Mouse (Mus musculus) stomach, postnatal 0 days (tissue): Measurements from ENCODE around the gene 4930432K21Rik. TPM values are rescaled to one million over a fixed set of nuclear protein-coding genes. Genes with fewer than 3 reads are reported as not detected.

Source experiments
- ATAC-seq: fragments of 200-750 bp; cut with Nextera tagmentation; 2 replicates; pipeline ENCODE4 v1.8.0; 2017; ENCODE audit not compliant: low FRiP score, low TSS enrichment
- DNase-seq: peaks from one replicate; pipeline ENCODE4 v3.0.0-alpha.2; 2016; ENCODE audit warnings: low spot score
- H3K27ac ChIP-seq: fragments of 300-500 bp; sonication (generic); replicated peaks from 2 replicates; pipeline ENCODE4 v1.5.1; 2014; ENCODE audit warnings: mild to moderate bottlenecking, control low read depth
- H3K27me3 ChIP-seq: fragments of 300-500 bp; sonication (generic); 2 replicates; pipeline ENCODE4 v1.6.1; 2014; ENCODE audit warnings: low read length; ENCODE audit not compliant: control insufficient read depth, insufficient read depth
- H3K36me3 ChIP-seq: fragments of 300-500 bp; sonication (generic); 2 replicates; pipeline ENCODE4 v1.6.1; 2014; ENCODE audit warnings: low read length, mixed read lengths; ENCODE audit not compliant: control insufficient read depth, insufficient read depth
- H3K4me1 ChIP-seq: fragments of 300-500 bp; sonication (generic); replicated peaks from 2 replicates; pipeline ENCODE4 v1.6.1; 2014; ENCODE audit warnings: antibody characterized with exemption; ENCODE audit not compliant: control insufficient read depth, insufficient read depth
- H3K4me2 ChIP-seq: fragments of 300-500 bp; sonication (generic); replicated peaks from 2 replicates; pipeline ENCODE4 v1.6.1; 2014; ENCODE audit warnings: low read depth, mild to moderate bottlenecking, control low read depth, moderate library complexity
- H3K4me3 ChIP-seq: fragments of 300-500 bp; sonication (generic); 2 replicates; pipeline ENCODE4 v1.5.1; 2014; ENCODE audit warnings: low read depth, low read length, control low read depth
- H3K9ac ChIP-seq: fragments of 300-500 bp; sonication (generic); 2 replicates; pipeline ENCODE4 v1.6.1; 2014; ENCODE audit warnings: mild to moderate bottlenecking, low read length, control low read depth, mixed read lengths
- H3K9me3 ChIP-seq: fragments of 300-500 bp; sonication (generic); 2 replicates; pipeline ENCODE4 v1.6.1; 2016; ENCODE audit warnings: low read length; ENCODE audit not compliant: control insufficient read depth
- CTCF ChIP-seq: IDR thresholded peaks from 2 replicates; pipeline ENCODE4 v1.5.1; 2016; ENCODE audit warnings: antibody characterized with exemption, low read depth, mild to moderate bottlenecking, moderate library complexity
- EP300 ChIP-seq: optimal IDR thresholded peaks from 2 replicates; pipeline ENCODE3; 2016; ENCODE audit warnings: antibody characterized with exemption
- WGBS: fragments of 180-500 bp; shearing (Covaris S2); extraction: QIAGEN DNeasy Blood & Tissue Kit; methylation state at CpG from one replicate; pipeline ENCODE4 v1.1.7; 2014; 5-methylcytosine and 5-hydroxymethylcytosine counted together
- polyA plus RNA-seq: library from polyadenylated mRNA; unstranded; fragments of >200 nt; fragmentation: Nextera tagmentation; extraction: Ambion mirVana; gene quantifications from 2 replicates; pipeline ENCODE4 v1.2.1, GENCODE M21; 2015

The 4930432K21Rik gene
- polyA plus RNA-seq, 1 experiment from 2014 or later, result 0.28 TPM

DNA sequence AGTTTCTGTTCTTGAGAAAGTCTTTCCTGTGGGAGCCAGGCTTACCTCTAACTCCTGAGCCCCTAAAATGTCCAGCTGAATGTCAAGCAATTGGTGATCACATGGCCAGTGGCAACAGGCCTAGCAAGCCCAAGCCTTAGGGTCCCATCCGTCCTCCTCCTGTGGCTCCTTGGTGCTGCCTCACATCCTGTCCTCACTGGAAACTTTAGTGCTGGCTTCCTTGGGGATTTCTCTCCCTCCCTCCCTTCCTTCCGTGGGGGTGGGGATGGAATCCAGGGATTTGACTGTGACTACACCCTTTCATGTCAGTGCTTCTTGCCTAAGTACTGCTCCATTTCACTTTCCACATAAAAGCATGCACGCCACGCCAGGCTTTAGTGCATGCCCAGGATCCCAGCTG lies 41.8 kb downstream of the 4930432K21Rik start:
- peaks cover 5% of the 10 kb centered on the region; the same call in 1 of the 2 replicates for H3K4me1 ChIP-seq
- ATAC-seq (no peak), DNase-seq (no peak)
- H3K9me3 ChIP-seq, result no peaks in the 10 kb centered on the region
- no peaks in the 10 kb centered on the region for H3K27me3 ChIP-seq
- no peak overlapping the region for H3K4me3 ChIP-seq
- H3K9ac ChIP-seq, result no peak overlapping the region
- TF ChIP-seq EP300 (no peak), CTCF (no peak)
- no peak overlapping the region; the same call in 1 of the 2 replicates for H3K27ac ChIP-seq
- H3K36me3 ChIP-seq, result no peaks in the 10 kb centered on the region
- WGBS, result 51% methylated on average over 4 of the region's 4 CpGs
- no peak overlapping the region for H3K4me2 ChIP-seq

DNA sequence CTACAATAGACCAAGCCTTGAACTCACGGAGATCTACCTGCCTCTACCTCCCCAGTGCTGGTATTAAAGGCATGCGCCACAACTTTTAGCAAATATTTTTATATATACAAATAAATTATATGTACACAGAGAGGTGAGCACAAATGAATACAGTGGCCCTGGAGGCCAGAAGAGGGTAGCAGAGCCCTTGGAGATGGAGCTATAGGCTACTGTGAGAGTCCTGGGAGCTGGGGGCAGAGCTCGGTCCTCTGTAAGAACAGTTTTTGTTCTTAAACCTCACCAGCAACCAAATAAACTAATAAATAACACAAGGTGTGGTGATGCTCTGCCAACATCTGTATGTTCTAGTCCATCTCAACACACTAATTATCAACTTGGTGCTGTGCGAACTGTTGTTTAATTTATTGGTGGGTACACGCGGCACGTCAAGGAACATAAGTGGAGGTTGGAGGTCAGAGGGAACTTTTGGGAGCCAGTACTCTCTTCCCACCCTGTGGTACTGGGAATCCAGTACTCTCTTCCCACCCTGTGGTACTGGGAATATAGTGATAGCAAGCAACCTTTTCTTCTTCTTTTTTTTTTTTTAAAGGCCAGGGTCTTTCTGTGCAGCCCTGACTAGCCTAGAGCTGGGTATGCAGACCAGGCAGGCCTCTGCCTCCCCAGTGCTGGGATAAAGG lies 42.5 kb downstream of the 4930432K21Rik start:
- Histone ChIP-seq H3K4me2 (no peak overlapping the region), H3K27ac (no peak overlapping the region; the same call in 1 of the 2 replicates), H3K4me3 (no peak overlapping the region), H3K36me3 (no peaks in the 10 kb centered on the region), H3K9ac (no peak overlapping the region), H3K9me3 (no peaks in the 10 kb centered on the region), H3K4me1 (peaks cover 5% of the 10 kb centered on the region; the same call in 1 of the 2 replicates), H3K27me3 (no peaks in the 10 kb centered on the region)
- peak; percentile 39 for TF ChIP-seq CTCF
- TF ChIP-seq EP300, result no peak
- ATAC-seq, result no peak
- DNase-seq, result no peak
- 90% methylated on average over 7 of the region's 7 CpGs for WGBS

DNA sequence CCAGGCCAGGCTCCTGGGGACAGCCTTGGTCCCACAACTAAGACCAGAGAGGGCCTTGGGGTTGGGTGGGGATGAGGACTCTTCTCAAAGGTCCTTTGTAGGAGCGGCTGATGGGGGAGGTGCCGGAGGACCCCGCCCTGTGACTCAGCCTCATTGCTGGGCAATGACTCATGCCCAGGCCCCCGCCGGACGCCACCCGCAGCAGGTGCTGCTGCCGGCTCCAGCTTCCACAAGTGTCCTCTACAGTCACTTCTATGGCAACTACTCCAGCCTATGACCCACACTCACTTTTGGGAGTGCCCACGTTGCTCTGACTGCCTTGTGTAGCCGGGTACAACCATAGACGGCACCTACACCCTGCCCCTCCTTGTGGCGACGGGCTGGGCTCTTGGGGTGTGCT lies 44.2 kb downstream of the 4930432K21Rik start:
- Histone ChIP-seq H3K4me3 (peak overlapping the region; percentile 6), H3K9me3 (no peaks in the 10 kb centered on the region), H3K4me2 (peak overlapping the region; percentile 54), H3K4me1 (peaks cover 5% of the 10 kb centered on the region; the same call in 1 of the 2 replicates), H3K9ac (peak overlapping the region; percentile 50), H3K27me3 (no peaks in the 10 kb centered on the region), H3K27ac (peak overlapping the region; percentile 97), H3K36me3 (no peaks in the 10 kb centered on the region)
- DNase-seq, result peak; percentile 94
- WGBS, result 12% methylated on average over 13 of the region's 13 CpGs
- peak; percentile 95 for ATAC-seq
- peak; percentile 25; the same call in 1 of the 2 replicates for TF ChIP-seq CTCF
- peak; percentile 94 for TF ChIP-seq EP300

DNA sequence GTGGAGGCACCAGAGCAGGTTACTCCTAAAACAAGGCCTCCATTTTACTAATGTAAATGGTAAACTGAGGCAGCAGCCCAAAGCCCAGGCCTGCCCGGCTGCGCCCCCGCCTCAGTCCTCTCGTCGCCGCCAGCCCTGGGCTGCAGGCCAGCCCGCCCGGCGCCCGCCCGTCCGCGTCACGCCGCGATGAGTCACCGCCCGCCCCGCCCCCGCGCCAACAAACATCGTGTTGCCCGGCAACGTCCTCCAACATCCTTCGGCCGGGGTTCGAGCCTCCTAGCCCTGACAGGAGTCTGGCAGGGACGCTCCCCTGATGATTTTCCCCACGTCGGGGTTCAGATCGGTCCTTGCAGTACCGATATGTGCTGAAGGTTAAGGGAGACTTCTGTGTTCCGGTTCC lies 44.7 kb downstream of the 4930432K21Rik start:
- Histone ChIP-seq H3K27me3 (no peaks in the 10 kb centered on the region), H3K9me3 (no peaks in the 10 kb centered on the region), H3K4me1 (peaks cover 5% of the 10 kb centered on the region; the same call in 1 of the 2 replicates), H3K4me2 (peak overlapping the region; percentile 54), H3K27ac (peak overlapping the region; percentile 97), H3K9ac (peak overlapping the region; percentile 50), H3K36me3 (no peaks in the 10 kb centered on the region), H3K4me3 (peak overlapping the region; percentile 6)
- WGBS, result 3% methylated on average over 33 of the region's 33 CpGs
- peak; percentile 74 for ATAC-seq
- TF ChIP-seq CTCF, result no peak
- no peak for TF ChIP-seq EP300
- DNase-seq, result peak; percentile 92

DNA sequence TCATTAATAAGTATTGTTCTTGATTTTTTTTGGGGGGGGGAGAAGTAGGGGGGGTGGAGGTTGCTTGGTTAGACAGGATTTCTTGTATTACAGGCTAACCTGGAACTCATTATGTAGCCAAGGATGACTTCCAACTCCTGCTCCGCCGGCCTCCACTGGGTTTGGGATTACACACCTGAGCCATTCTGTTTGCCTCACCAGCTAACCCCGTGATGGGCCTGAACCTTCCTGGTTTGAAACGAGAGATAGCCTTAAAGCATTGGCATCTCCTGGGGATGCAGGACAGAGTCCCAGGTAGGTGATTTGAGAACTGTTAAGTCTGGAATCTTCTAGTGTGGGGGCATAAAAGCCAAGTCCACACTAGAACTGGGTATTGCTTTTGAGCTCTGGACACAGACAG lies 45.3 kb downstream of the 4930432K21Rik start:
- Histone ChIP-seq H3K4me3 (no peak overlapping the region), H3K9me3 (no peaks in the 10 kb centered on the region), H3K36me3 (no peaks in the 10 kb centered on the region), H3K9ac (no peak overlapping the region), H3K27me3 (no peaks in the 10 kb centered on the region), H3K4me1 (peaks cover 8% of the 10 kb centered on the region), H3K27ac (peak overlapping the region; percentile 97), H3K4me2 (no peak overlapping the region)
- 77% methylated on average over 4 of the region's 4 CpGs for WGBS
- TF ChIP-seq CTCF, result no peak
- no peak for TF ChIP-seq EP300
- DNase-seq (peak; percentile 14), ATAC-seq (no peak)

DNA sequence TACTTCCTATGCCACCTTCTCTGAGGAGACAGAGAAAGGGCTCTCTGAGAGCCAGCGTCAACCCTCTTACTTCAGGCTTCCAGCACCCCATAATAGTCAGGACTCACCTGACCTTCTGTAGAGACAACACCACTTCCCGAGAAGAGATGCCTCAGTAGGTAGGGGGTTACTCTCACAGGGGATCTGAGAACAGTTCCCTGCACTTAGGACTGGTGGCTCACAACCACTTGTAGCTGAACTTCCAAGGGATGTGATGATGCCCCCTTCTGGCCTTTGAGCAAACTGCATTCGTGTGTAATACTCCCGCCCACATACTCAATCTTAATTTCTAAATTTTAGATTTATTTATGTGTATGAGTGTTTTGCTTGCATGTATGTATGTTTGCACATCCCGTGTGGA lies 45.7 kb downstream of the 4930432K21Rik start:
- DNase-seq (peak; percentile 38), ATAC-seq (no peak)
- WGBS, result 82% methylated on average over 5 of the region's 5 CpGs
- Histone ChIP-seq H3K4me2 (no peak overlapping the region), H3K4me1 (peaks cover 9% of the 10 kb centered on the region), H3K36me3 (no peaks in the 10 kb centered on the region), H3K4me3 (no peak overlapping the region), H3K9me3 (no peaks in the 10 kb centered on the region), H3K27me3 (no peaks in the 10 kb centered on the region), H3K9ac (no peak overlapping the region), H3K27ac (peak overlapping the region; percentile 50; the same call in 1 of the 2 replicates)
- no peak for TF ChIP-seq EP300
- peak; percentile 68 for TF ChIP-seq CTCF
